Mouse (Mus musculus): ENCODE results near the gene Rfpl4b. TPM values are rescaled to one million over a fixed set of nuclear protein-coding genes. Genes with fewer than 3 reads are reported as not detected.
A peak's percentile ranks its signal among the peaks of the same experiment; 100 is the strongest.
"Not testable (repeated sequence)": the region's sequence is repeated elsewhere in the genome, so short reads cannot be mapped to it uniquely, and the experiment has no call there.

Gene Rfpl4b
- not detected for total RNA-seq (2021)
- long read RNA-seq, experiment 1: 0 reads
- long read RNA-seq, experiment 2: 0 reads

- TF ChIP-seq CTCF (conservative IDR thresholded peaks at IDR 0.05): no peak
- no peak for DNase-seq (ENCODE audit: low spot score in 2 of 2)
- no peak within 1 kb of the TSS for H3K27ac ChIP-seq
- H3K4me3 ChIP-seq: no peak within 1 kb of the TSS
Observed at GRCm38 (mm10) chr10:38821679-38822078, at the start of gene Rfpl4b. Rfpl4b (minus strand) TSS chr10:38821779.

DNA sequence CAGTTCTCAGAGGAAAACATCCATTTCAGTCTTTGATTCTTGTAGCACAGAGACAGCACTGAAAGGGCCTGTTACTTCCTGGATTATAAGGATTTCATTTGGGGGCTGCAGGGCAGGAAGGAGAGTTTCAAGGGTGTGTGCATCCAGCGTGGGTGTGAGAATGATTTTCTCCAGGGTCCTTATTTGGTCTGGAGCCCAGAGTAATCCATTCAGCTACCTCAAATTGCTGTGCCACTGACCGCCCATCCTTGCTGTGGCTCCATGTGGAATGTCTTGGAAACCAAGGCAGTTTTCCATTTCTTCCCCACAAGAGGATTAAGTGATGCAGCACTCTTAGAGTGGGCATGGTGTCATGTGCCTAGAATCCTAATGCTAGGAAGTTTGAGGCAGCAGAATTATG lies 33.6 kb upstream of the Rfpl4b start:
- H3K4me3 ChIP-seq: no peak overlapping the region
- no peak overlapping the region for H3K27ac ChIP-seq
- TF ChIP-seq CTCF (conservative IDR thresholded peaks at IDR 0.05): no peak
- no peak for DNase-seq (ENCODE audit: low spot score in 2 of 2)

GRCm38 (mm10) chr10:38850006-38850405 lies 28.4 kb upstream of the Rfpl4b start:
- not testable (repeated sequence) for H3K4me3 ChIP-seq; DNase-seq (ENCODE audit: low spot score in 2 of 2); H3K27ac ChIP-seq

DNA sequence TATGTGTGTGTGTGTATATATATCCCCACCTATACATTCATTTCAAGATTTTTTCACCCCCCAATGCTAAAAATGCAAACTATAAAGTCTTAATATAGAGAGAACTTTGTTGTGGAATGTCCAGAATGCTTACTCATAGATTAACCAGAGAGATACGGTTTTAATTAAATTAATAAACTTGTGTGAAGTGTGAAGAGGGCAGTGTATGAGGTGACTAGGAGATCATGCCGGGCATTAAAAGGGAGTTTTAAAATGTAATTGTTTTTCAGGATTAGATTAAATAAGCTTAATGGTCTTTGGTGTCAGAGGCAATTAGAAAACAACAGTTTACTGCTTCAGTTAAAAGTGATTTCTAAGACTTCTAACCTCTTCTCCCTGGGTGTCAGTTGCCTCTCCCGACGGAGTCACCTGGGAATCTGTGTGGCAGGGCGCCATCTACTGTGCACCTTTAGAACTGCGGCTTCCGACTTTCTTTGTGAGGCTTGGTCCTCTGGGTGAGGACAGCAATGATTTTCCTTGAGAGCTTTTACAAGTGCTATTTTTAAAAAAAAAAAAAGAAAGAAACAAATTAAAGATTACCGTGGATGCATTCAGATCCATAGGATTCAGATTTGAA lies 27.4 kb upstream of the Rfpl4b start:
- Histone ChIP-seq H3K27ac (no peak overlapping the region), H3K4me3 (no peak overlapping the region)
- peak; percentile 98 for TF ChIP-seq CTCF (conservative IDR thresholded peaks at IDR 0.05)
- DNase-seq (ENCODE audit: low spot score in 2 of 2): peak; percentile 66 to 87

- Histone ChIP-seq H3K27ac (no peak overlapping the region), H3K4me3 (no peak overlapping the region)
- TF ChIP-seq CTCF (conservative IDR thresholded peaks at IDR 0.05): no peak
- DNase-seq (ENCODE audit: low spot score in 2 of 2): no peak
Observed at GRCm38 (mm10) chr10:38848231-38848630, 26.7 kb upstream of the Rfpl4b start.

GRCm38 (mm10) chr10:38823741-38824140 lies 2.2 kb upstream of the Rfpl4b start:
- Histone ChIP-seq H3K27ac (no peak overlapping the region), H3K4me3 (no peak overlapping the region)
- TF ChIP-seq CTCF (conservative IDR thresholded peaks at IDR 0.05): no peak
- no peak for DNase-seq (ENCODE audit: low spot score in 2 of 2)

DNA sequence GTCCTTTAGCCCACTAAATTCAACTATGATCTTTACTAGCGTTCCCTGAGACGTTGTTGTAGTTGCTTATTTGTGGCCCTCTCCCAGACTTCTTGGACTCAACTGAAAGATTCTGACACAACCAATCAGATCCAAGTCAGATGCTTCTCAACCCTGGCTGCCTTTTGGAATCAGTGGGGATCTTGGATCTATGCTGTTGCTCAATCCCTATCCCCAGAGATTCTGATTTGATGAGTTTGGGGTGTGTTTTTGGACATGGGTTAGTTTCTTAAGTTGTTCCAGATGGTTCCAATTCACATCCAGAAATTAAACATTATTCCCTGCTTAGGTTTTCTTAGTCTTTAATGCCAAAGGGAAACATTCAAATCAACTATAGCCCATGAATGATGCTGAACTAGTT lies 15.5 kb downstream of the Rfpl4b start:
- Histone ChIP-seq H3K27ac (no peak overlapping the region), H3K4me3 (no peak overlapping the region)
- no peak for TF ChIP-seq CTCF (conservative IDR thresholded peaks at IDR 0.05)
- no peak for DNase-seq (ENCODE audit: low spot score in 2 of 2)

DNA sequence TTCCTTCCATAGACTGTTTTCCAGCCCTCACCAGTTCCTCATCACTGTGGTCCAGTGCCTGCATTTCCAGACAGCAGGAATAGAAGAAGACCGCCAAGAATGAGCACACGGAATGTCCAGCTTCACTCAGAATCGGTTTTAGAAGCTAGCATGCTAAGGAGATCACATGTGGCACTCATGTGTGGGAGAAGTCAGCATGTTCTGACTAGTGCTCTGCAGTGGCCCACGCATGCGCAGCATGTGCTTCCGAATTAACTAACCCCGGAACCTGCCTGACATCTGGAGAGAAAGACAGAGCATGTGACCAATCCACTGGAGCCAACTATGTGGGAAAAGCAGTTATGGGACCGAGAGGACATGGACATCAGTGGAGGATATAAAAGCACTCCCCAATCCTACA lies 17.5 kb downstream of the Rfpl4b start:
- no peak for TF ChIP-seq CTCF (conservative IDR thresholded peaks at IDR 0.05)
- no peak for DNase-seq (ENCODE audit: low spot score in 2 of 2)
- no peak overlapping the region for H3K4me3 ChIP-seq

DNA sequence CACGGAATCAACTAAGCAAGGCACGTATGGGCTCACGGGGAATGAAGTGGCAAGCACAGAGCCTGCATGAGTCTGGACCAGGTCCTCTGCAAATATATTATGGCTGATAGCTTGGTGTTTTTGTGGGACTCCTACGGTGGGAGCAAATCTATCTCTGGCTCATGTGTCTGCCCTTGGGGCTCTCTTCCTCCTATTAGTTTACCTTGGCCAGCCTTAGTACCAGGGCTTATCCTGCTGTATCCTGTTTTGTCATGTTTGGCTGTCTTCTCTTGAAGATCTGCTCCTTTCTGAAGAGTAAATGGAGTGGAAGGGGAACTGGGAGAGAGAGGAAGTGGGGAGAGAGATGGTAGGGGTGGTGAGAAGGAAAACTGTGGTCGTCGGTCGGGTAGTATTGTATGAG lies 18.3 kb downstream of the Rfpl4b start:
- no peak for DNase-seq (ENCODE audit: low spot score in 2 of 2)

More for the DNA sequence above, 17.5 kb downstream of the Rfpl4b start:
- H3K27ac ChIP-seq: no peak overlapping the region

GRCm38 (mm10) chr10:38788612-38789011 lies 33.0 kb downstream of the Rfpl4b start:
- DNase-seq (ENCODE audit: low spot score in 2 of 2): no peak
- H3K4me3 ChIP-seq: no peak overlapping the region
- H3K27ac ChIP-seq: no peak overlapping the region
- TF ChIP-seq CTCF (conservative IDR thresholded peaks at IDR 0.05): no peak

More for the DNA sequence above, 18.3 kb downstream of the Rfpl4b start:
- no peak overlapping the region for H3K27ac ChIP-seq
- TF ChIP-seq CTCF (conservative IDR thresholded peaks at IDR 0.05): no peak
- H3K4me3 ChIP-seq: no peak overlapping the region

Other genes starting within 250 kb of the Rfpl4b start
- 1 to 10 TPM; 3.6 to 3.9 TPM for gene Lama4, start 143.7 kb upstream of the Rfpl4b start, total RNA-seq (2021)